Mouse (Mus musculus): ENCODE results near the gene 1700061G19Rik. TPM values are rescaled to one million over a fixed set of nuclear protein-coding genes. Genes with fewer than 3 reads are reported as not detected.

Gene 1700061G19Rik
- polyA plus RNA-seq (2017; shearing (Covaris generic)), result under 1 TPM; 0.36 to 0.72 TPM

GRCm38 (mm10) chr17:56874936-56875651 lies at the start of gene 1700061G19Rik:
1700061G19Rik (plus strand) TSS chr17:56875477.

GRCm38 (mm10) chr17:56830411-56831110 lies 44.7 kb upstream of the 1700061G19Rik start, which contains the start of gene Rfx2:
Rfx2 (minus strand) TSS chr17:56831013.

GRCm38 (mm10) chr17:56874237-56874636 lies 1.0 kb upstream of the 1700061G19Rik start, which contains the start of gene Acsbg2:
Acsbg2 (minus strand) TSS chr17:56874447.

DNA sequence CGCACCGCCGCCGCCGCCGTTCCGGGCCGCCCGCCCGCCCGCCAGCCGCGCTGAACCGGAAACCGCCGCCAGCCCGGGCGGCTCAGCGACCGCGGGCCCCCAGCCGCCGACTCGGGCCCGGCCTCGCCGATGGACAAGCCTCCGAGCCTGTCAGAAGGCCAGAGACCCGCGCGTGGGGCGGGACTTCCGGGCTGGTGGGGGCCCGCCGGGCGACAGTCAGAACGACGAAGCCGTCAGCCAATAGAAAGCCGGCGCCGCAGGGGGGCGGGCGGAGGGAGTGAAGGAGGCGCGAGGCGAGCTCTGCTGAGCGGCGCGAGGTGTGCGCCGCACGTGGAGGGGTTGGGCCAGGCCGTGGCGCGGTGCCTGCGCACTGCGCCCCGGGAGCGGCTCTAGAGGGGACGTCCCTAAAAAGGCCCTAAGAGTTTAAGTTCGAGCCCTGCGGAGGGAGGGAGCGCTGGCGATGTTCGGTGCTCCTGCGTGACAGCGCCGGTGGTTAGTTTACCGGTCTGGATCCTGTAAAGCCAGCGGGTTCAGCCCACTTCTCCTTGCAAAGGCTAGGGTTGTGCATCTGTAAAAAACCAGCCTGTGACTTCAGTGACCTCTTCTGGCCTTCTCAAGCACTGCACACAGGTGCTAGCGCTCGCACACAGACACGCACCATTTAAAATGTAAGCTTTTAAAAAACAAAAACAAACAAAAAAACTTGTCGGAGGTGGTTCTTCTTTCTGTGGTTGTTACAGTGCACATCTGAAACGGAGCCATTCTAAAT lies 60.3 kb downstream of the 1700061G19Rik start, which contains the start of gene Mllt1:
Gene Mllt1 (minus strand): TSS at position 53 of the 769 bp plus-strand sequence.

Other genes with a start within 250 kb of the 1700061G19Rik start
- 10 to 100 TPM; 41.9 to 43.4 TPM for gene Lonp1, start 248.6 kb upstream of the 1700061G19Rik start, polyA plus RNA-seq (2017; shearing (Covaris generic))
- 1 to 10 TPM; 2.3 to 2.6 TPM for gene Catsperd, start 247.3 kb upstream of the 1700061G19Rik start, polyA plus RNA-seq (2017; shearing (Covaris generic))
- 10 to 100 TPM; 95.5 to 97.1 TPM for gene Ranbp3, start 202.2 kb upstream of the 1700061G19Rik start, polyA plus RNA-seq (2017; shearing (Covaris generic))
- 100 to 1,000 TPM; 211 to 228 TPM for gene Ndufa11, start 157.7 kb upstream of the 1700061G19Rik start, polyA plus RNA-seq (2017; shearing (Covaris generic))
- 10 to 100 TPM; 16.9 to 20.1 TPM for gene Vmac, start 157.5 kb upstream of the 1700061G19Rik start, polyA plus RNA-seq (2017; shearing (Covaris generic))
- gene Nrtn, start 117.9 kb upstream of the 1700061G19Rik start, polyA plus RNA-seq (2017; shearing (Covaris generic)), result under 1 TPM in 1 of 2 experiments, not detected in 1; 0.20 TPM
- gene Dus3l, start 110.7 kb upstream of the 1700061G19Rik start, polyA plus RNA-seq (2017; shearing (Covaris generic)), result 10 to 100 TPM; 52.8 to 65.4 TPM
- gene Prr22, start 105.2 kb upstream of the 1700061G19Rik start, polyA plus RNA-seq (2017; shearing (Covaris generic)), result 1 to 10 TPM; 1.2 to 2.2 TPM
- 1 to 10 TPM in 1 of 2 experiments, under 1 TPM in 1; 0.64 to 2.1 TPM for gene Rfx2, start 44.5 kb upstream of the 1700061G19Rik start, polyA plus RNA-seq (2017; shearing (Covaris generic))
- gene Acsbg2, start 1.0 kb upstream of the 1700061G19Rik start, polyA plus RNA-seq (2017; shearing (Covaris generic)), result under 1 TPM; 0.13 to 0.84 TPM
- 10 to 100 TPM; 37.5 to 38.6 TPM for gene Mllt1, start 59.9 kb downstream of the 1700061G19Rik start, polyA plus RNA-seq (2017; shearing (Covaris generic))
- gene Acer1, start 106.6 kb downstream of the 1700061G19Rik start, polyA plus RNA-seq (2017; shearing (Covaris generic)), result not detected
- 10 to 100 TPM; 70.9 to 88.2 TPM for gene Clpp, start 114.8 kb downstream of the 1700061G19Rik start, polyA plus RNA-seq (2017; shearing (Covaris generic))
- gene Alkbh7, start 121.9 kb downstream of the 1700061G19Rik start, polyA plus RNA-seq (2017; shearing (Covaris generic)), result 10 to 100 TPM; 31.4 to 37.2 TPM
- gene Pspn, start 124.5 kb downstream of the 1700061G19Rik start, polyA plus RNA-seq (2017; shearing (Covaris generic)), result 1 to 10 TPM; 1.2 to 2.1 TPM
- 10 to 100 TPM; 88.5 to 98.7 TPM for gene Gtf2f1, start 135.8 kb downstream of the 1700061G19Rik start, polyA plus RNA-seq (2017; shearing (Covaris generic))
- 1 to 10 TPM; 1.5 to 1.6 TPM for gene Gm17949, start 136.0 kb downstream of the 1700061G19Rik start, polyA plus RNA-seq (2017; shearing (Covaris generic))
- gene Khsrp, start 156.0 kb downstream of the 1700061G19Rik start, polyA plus RNA-seq (2017; shearing (Covaris generic)), result 10 to 100 TPM; 34.8 to 42.0 TPM
- not detected for gene Slc25a41, start 166.2 kb downstream of the 1700061G19Rik start, polyA plus RNA-seq (2017; shearing (Covaris generic))
- gene Crb3, start 183.6 kb downstream of the 1700061G19Rik start, polyA plus RNA-seq (2017; shearing (Covaris generic)), result 1 to 10 TPM; 3.5 to 6.3 TPM
- gene Slc25a23, start 184.4 kb downstream of the 1700061G19Rik start, polyA plus RNA-seq (2017; shearing (Covaris generic)), result 1 to 10 TPM; 4.1 to 9.8 TPM
- gene Dennd1c, start 203.0 kb downstream of the 1700061G19Rik start, polyA plus RNA-seq (2017; shearing (Covaris generic)), result 100 to 1,000 TPM; 268 to 282 TPM
- gene Tubb4a, start 212.3 kb downstream of the 1700061G19Rik start, polyA plus RNA-seq (2017; shearing (Covaris generic)), result 1 to 10 TPM; 1.6 to 1.8 TPM
- 10 to 100 TPM in 1 of 2 experiments, 1 to 10 TPM in 1; 5.8 to 14.8 TPM for gene Tnfsf9, start 229.8 kb downstream of the 1700061G19Rik start, polyA plus RNA-seq (2017; shearing (Covaris generic))